Mouse (Mus musculus): ENCODE results near the gene Mki67. TPM values are rescaled to one million over a fixed set of nuclear protein-coding genes. Genes with fewer than 3 reads are reported as not detected.

Mki67 gene
- polyA plus RNA-seq, 1 experiment from 2014 or later: 3.7 TPM

GRCm38 (mm10) chr7:135664211-135664610 is 52.0 kb downstream of the Mki67 start:
- H3K36me3 ChIP-seq (ENCODE audit: control insufficient read depth, insufficient read depth, low read length): no peaks in the 10 kb centered on the region
- H3K4me2 ChIP-seq (ENCODE audit: low read depth, low read length): no peak overlapping the region
- no peaks in the 10 kb centered on the region for H3K4me1 ChIP-seq (ENCODE audit: control insufficient read depth, insufficient read depth, low read length)
- no peak overlapping the region for H3K27ac ChIP-seq (ENCODE audit: low read depth, low read length)
- no peak overlapping the region for H3K4me3 ChIP-seq (ENCODE audit: low read depth, low read length)
- no peaks in the 10 kb centered on the region for H3K27me3 ChIP-seq (ENCODE audit: control insufficient read depth, insufficient read depth, low read length)
- H3K9ac ChIP-seq (replicated peaks; ENCODE audit: low read depth, low read length): no peak overlapping the region
- 81% methylated on average over 7 of the region's 7 CpGs for WGBS
- ATAC-seq (ENCODE audit: low read depth): no peak
- H3K9me3 ChIP-seq (ENCODE audit: control insufficient read depth, low read length): no peaks in the 10 kb centered on the region

- Histone ChIP-seq H3K4me3 (ENCODE audit: low read depth, low read length) (no peak overlapping the region), H3K4me2 (ENCODE audit: low read depth, low read length) (no peak overlapping the region), H3K27me3 (ENCODE audit: control insufficient read depth, insufficient read depth, low read length) (no peaks in the 10 kb centered on the region), H3K4me1 (ENCODE audit: control insufficient read depth, insufficient read depth, low read length) (no peaks in the 10 kb centered on the region), H3K9ac (replicated peaks; ENCODE audit: low read depth, low read length) (no peak overlapping the region), H3K9me3 (ENCODE audit: control insufficient read depth, low read length) (no peaks in the 10 kb centered on the region), H3K27ac (ENCODE audit: low read depth, low read length) (no peak overlapping the region), H3K36me3 (ENCODE audit: control insufficient read depth, insufficient read depth, low read length) (no peaks in the 10 kb centered on the region)
- no peak for ATAC-seq (ENCODE audit: low read depth)
Measured at GRCm38 (mm10) chr7:135660314-135660713, 55.8 kb downstream of the Mki67 start.

- H3K4me1 ChIP-seq (ENCODE audit: control insufficient read depth, insufficient read depth, low read length): no peaks in the 10 kb centered on the region
- H3K9ac ChIP-seq (replicated peaks; ENCODE audit: low read depth, low read length): no peak overlapping the region
- H3K4me3 ChIP-seq (ENCODE audit: low read depth, low read length): no peak overlapping the region
- H3K27ac ChIP-seq (ENCODE audit: low read depth, low read length): no peak overlapping the region
- no peaks in the 10 kb centered on the region for H3K36me3 ChIP-seq (ENCODE audit: control insufficient read depth, insufficient read depth, low read length)
- WGBS: 81% methylated on average over 5 of the region's 5 CpGs
- no peak for ATAC-seq (ENCODE audit: low read depth)
- H3K9me3 ChIP-seq (ENCODE audit: control insufficient read depth, low read length): no peaks in the 10 kb centered on the region
- H3K4me2 ChIP-seq (ENCODE audit: low read depth, low read length): no peak overlapping the region
- H3K27me3 ChIP-seq (ENCODE audit: control insufficient read depth, insufficient read depth, low read length): no peaks in the 10 kb centered on the region
Measured at GRCm38 (mm10) chr7:135659314-135659935, 56.7 kb downstream of the Mki67 start.

- no peaks in the 10 kb centered on the region for H3K9me3 ChIP-seq (ENCODE audit: control insufficient read depth, low read length)
- no peak for ATAC-seq (ENCODE audit: low read depth)
- H3K36me3 ChIP-seq (ENCODE audit: control insufficient read depth, insufficient read depth, low read length): no peaks in the 10 kb centered on the region
- 84% methylated on average over 7 of the region's 7 CpGs for WGBS
- no peaks in the 10 kb centered on the region for H3K27me3 ChIP-seq (ENCODE audit: control insufficient read depth, insufficient read depth, low read length)
- no peak overlapping the region for H3K9ac ChIP-seq (replicated peaks; ENCODE audit: low read depth, low read length)
- H3K4me3 ChIP-seq (ENCODE audit: low read depth, low read length): no peak overlapping the region
- H3K4me1 ChIP-seq (ENCODE audit: control insufficient read depth, insufficient read depth, low read length): no peaks in the 10 kb centered on the region
- no peak overlapping the region for H3K27ac ChIP-seq (ENCODE audit: low read depth, low read length)
- H3K4me2 ChIP-seq (ENCODE audit: low read depth, low read length): no peak overlapping the region
Measured at GRCm38 (mm10) chr7:135658150-135658549, 58.0 kb downstream of the Mki67 start.

GRCm38 (mm10) chr7:135655113-135655512 is 61.0 kb downstream of the Mki67 start:
- H3K4me3 ChIP-seq (ENCODE audit: low read depth, low read length): no peak overlapping the region
- no peaks in the 10 kb centered on the region for H3K36me3 ChIP-seq (ENCODE audit: control insufficient read depth, insufficient read depth, low read length)
- H3K9ac ChIP-seq (replicated peaks; ENCODE audit: low read depth, low read length): no peak overlapping the region
- ATAC-seq (ENCODE audit: low read depth): no peak
- H3K4me2 ChIP-seq (ENCODE audit: low read depth, low read length): no peak overlapping the region
- H3K4me1 ChIP-seq (ENCODE audit: control insufficient read depth, insufficient read depth, low read length): no peaks in the 10 kb centered on the region
- no peaks in the 10 kb centered on the region for H3K27me3 ChIP-seq (ENCODE audit: control insufficient read depth, insufficient read depth, low read length)
- H3K27ac ChIP-seq (ENCODE audit: low read depth, low read length): no peak overlapping the region
- 89% methylated on average over 4 of the region's 4 CpGs for WGBS
- no peaks in the 10 kb centered on the region for H3K9me3 ChIP-seq (ENCODE audit: control insufficient read depth, low read length)

- ATAC-seq (ENCODE audit: low read depth): no peak
- Histone ChIP-seq H3K4me2 (ENCODE audit: low read depth, low read length) (no peak overlapping the region), H3K4me1 (ENCODE audit: control insufficient read depth, insufficient read depth, low read length) (no peaks in the 10 kb centered on the region), H3K4me3 (ENCODE audit: low read depth, low read length) (no peak overlapping the region), H3K27me3 (ENCODE audit: control insufficient read depth, insufficient read depth, low read length) (no peaks in the 10 kb centered on the region), H3K9ac (replicated peaks; ENCODE audit: low read depth, low read length) (no peak overlapping the region), H3K9me3 (ENCODE audit: control insufficient read depth, low read length) (no peaks in the 10 kb centered on the region), H3K36me3 (ENCODE audit: control insufficient read depth, insufficient read depth, low read length) (no peaks in the 10 kb centered on the region), H3K27ac (ENCODE audit: low read depth, low read length) (no peak overlapping the region)
- 89% methylated on average over 6 of the region's 6 CpGs for WGBS
Measured at GRCm38 (mm10) chr7:135654288-135654687, 61.9 kb downstream of the Mki67 start.

- no peaks in the 10 kb centered on the region for H3K9me3 ChIP-seq (ENCODE audit: control insufficient read depth, low read length)
- no peaks in the 10 kb centered on the region for H3K36me3 ChIP-seq (ENCODE audit: control insufficient read depth, insufficient read depth, low read length)
- no peak overlapping the region for H3K9ac ChIP-seq (replicated peaks; ENCODE audit: low read depth, low read length)
- H3K4me2 ChIP-seq (ENCODE audit: low read depth, low read length): no peak overlapping the region
- WGBS: 87% methylated on average over 7 of the region's 7 CpGs
- no peaks in the 10 kb centered on the region for H3K27me3 ChIP-seq (ENCODE audit: control insufficient read depth, insufficient read depth, low read length)
- H3K4me3 ChIP-seq (ENCODE audit: low read depth, low read length): no peak overlapping the region
- no peak overlapping the region for H3K27ac ChIP-seq (ENCODE audit: low read depth, low read length)
- ATAC-seq (ENCODE audit: low read depth): no peak
- H3K4me1 ChIP-seq (ENCODE audit: control insufficient read depth, insufficient read depth, low read length): no peaks in the 10 kb centered on the region
Measured at GRCm38 (mm10) chr7:135653601-135654000, 62.6 kb downstream of the Mki67 start.

GRCm38 (mm10) chr7:135652781-135653180 is 63.4 kb downstream of the Mki67 start:
- 72% methylated on average over 11 of the region's 11 CpGs for WGBS
- no peaks in the 10 kb centered on the region for H3K36me3 ChIP-seq (ENCODE audit: control insufficient read depth, insufficient read depth, low read length)
- no peaks in the 10 kb centered on the region for H3K9me3 ChIP-seq (ENCODE audit: control insufficient read depth, low read length)
- H3K9ac ChIP-seq (replicated peaks; ENCODE audit: low read depth, low read length): no peak overlapping the region
- no peak for ATAC-seq (ENCODE audit: low read depth)
- H3K4me2 ChIP-seq (ENCODE audit: low read depth, low read length): no peak overlapping the region
- H3K27ac ChIP-seq (ENCODE audit: low read depth, low read length): no peak overlapping the region
- no peaks in the 10 kb centered on the region for H3K4me1 ChIP-seq (ENCODE audit: control insufficient read depth, insufficient read depth, low read length)
- H3K27me3 ChIP-seq (ENCODE audit: control insufficient read depth, insufficient read depth, low read length): no peaks in the 10 kb centered on the region
- no peak overlapping the region for H3K4me3 ChIP-seq (ENCODE audit: low read depth, low read length)

- no peaks in the 10 kb centered on the region for H3K36me3 ChIP-seq (ENCODE audit: control insufficient read depth, insufficient read depth, low read length)
- WGBS: 74% methylated on average over 18 of the region's 18 CpGs
- H3K9ac ChIP-seq (replicated peaks; ENCODE audit: low read depth, low read length): no peak overlapping the region
- no peak overlapping the region for H3K27ac ChIP-seq (ENCODE audit: low read depth, low read length)
- no peak overlapping the region for H3K4me3 ChIP-seq (ENCODE audit: low read depth, low read length)
- H3K27me3 ChIP-seq (ENCODE audit: control insufficient read depth, insufficient read depth, low read length): no peaks in the 10 kb centered on the region
- H3K9me3 ChIP-seq (ENCODE audit: control insufficient read depth, low read length): no peaks in the 10 kb centered on the region
- no peaks in the 10 kb centered on the region for H3K4me1 ChIP-seq (ENCODE audit: control insufficient read depth, insufficient read depth, low read length)
- no peak for ATAC-seq (ENCODE audit: low read depth)
- no peak overlapping the region for H3K4me2 ChIP-seq (ENCODE audit: low read depth, low read length)
Measured at GRCm38 (mm10) chr7:135651831-135652511, 64.2 kb downstream of the Mki67 start.

Measured in neural tube, embryonic 14.5 days (tissue).